Mouse (Mus musculus): ENCODE measurements around the gene St3gal6. TPM values are rescaled to one million over a fixed set of nuclear protein-coding genes. Genes with fewer than 3 reads are reported as not detected.

Gene St3gal6
- total RNA-seq, 2 experiments from 2014 or later: 21.2 to 22.6 TPM

- intact Hi-C loops (cut with DNase I): no loop called here
- TF ChIP-seq CTCF (IDR thresholded peaks at IDR 0.05): no peak
- H3K27ac ChIP-seq: no peak overlapping the region
These were observed 10.5 kb upstream of the St3gal6 start for GRCm38 (mm10) chr16:58534245-58535142.

GRCm38 (mm10) chr16:58533742-58534141 lies 9.7 kb upstream of the St3gal6 start:
- no peak for TF ChIP-seq CTCF (IDR thresholded peaks at IDR 0.05)
- no peak overlapping the region for H3K4me3 ChIP-seq
- intact Hi-C loops (cut with DNase I): no loop called here
- DNase-seq (ENCODE audit: extremely low spot score in 1 of 2, low spot score in 2 of 2): no peak
- no peak overlapping the region for H3K27ac ChIP-seq

More at GRCm38 (mm10) chr16:58534245-58535142, 10.5 kb upstream of the St3gal6 start:
- H3K4me3 ChIP-seq: no peak overlapping the region
- DNase-seq (ENCODE audit: extremely low spot score in 1 of 2, low spot score in 2 of 2): no peak

- no peak for DNase-seq (ENCODE audit: extremely low spot score in 1 of 2, low spot score in 2 of 2)
- TF ChIP-seq CTCF (IDR thresholded peaks at IDR 0.05): no peak
- Histone ChIP-seq H3K27ac (no peak overlapping the region), H3K4me3 (no peak overlapping the region)
- intact Hi-C loops (cut with DNase I): no loop called here
These were observed 9.2 kb upstream of the St3gal6 start for GRCm38 (mm10) chr16:58533254-58533653.

- no peak overlapping the region for H3K27ac ChIP-seq
- intact Hi-C loops (cut with DNase I): no loop called here
- no peak for TF ChIP-seq CTCF (IDR thresholded peaks at IDR 0.05)
- H3K4me3 ChIP-seq: no peak overlapping the region
- DNase-seq (ENCODE audit: extremely low spot score in 1 of 2, low spot score in 2 of 2): no peak
These were observed 8.5 kb upstream of the St3gal6 start for GRCm38 (mm10) chr16:58532511-58532910.

GRCm38 (mm10) chr16:58527817-58528216 lies 3.8 kb upstream of the St3gal6 start:
- Histone ChIP-seq H3K27ac (no peak overlapping the region), H3K4me3 (no peak overlapping the region)
- intact Hi-C loops (cut with DNase I): no loop called here
- DNase-seq (ENCODE audit: extremely low spot score in 1 of 2, low spot score in 2 of 2): no peak
- no peak for TF ChIP-seq CTCF (IDR thresholded peaks at IDR 0.05)

- no peak for DNase-seq (ENCODE audit: extremely low spot score in 1 of 2, low spot score in 2 of 2)
- intact Hi-C loops (cut with DNase I): no loop called here
- H3K27ac ChIP-seq: no peak overlapping the region
- H3K4me3 ChIP-seq: no peak overlapping the region
- TF ChIP-seq CTCF (IDR thresholded peaks at IDR 0.05): no peak
These were observed 2.7 kb upstream of the St3gal6 start for GRCm38 (mm10) chr16:58526729-58527128.

- TF ChIP-seq CTCF (IDR thresholded peaks at IDR 0.05): no peak
- Histone ChIP-seq H3K27ac (no peak overlapping the region), H3K4me3 (no peak overlapping the region)
- intact Hi-C loops (cut with DNase I): no loop called here
- DNase-seq (ENCODE audit: extremely low spot score in 1 of 2, low spot score in 2 of 2): no peak
These were observed 1.8 kb upstream of the St3gal6 start for GRCm38 (mm10) chr16:58525832-58526231.

GRCm38 (mm10) chr16:58523044-58523859 lies 791 bp downstream of the St3gal6 start:
- TF ChIP-seq CTCF (IDR thresholded peaks at IDR 0.05): no peak
- peak overlapping the region; percentile 57 for H3K4me3 ChIP-seq
- peak overlapping the region; percentile 90 for H3K27ac ChIP-seq
- intact Hi-C loops (cut with DNase I): loop anchor here (5.0 kb wide), 2 partner anchors 99 to 204 kb away; partner anchors contain the start of gene Cldnd1
- peak; percentile 49 to 66 for DNase-seq (ENCODE audit: extremely low spot score in 1 of 2, low spot score in 2 of 2)

GRCm38 (mm10) chr16:58522677-58523043 lies 1.4 kb downstream of the St3gal6 start:
- Histone ChIP-seq H3K27ac (peak overlapping the region; percentile 90), H3K4me3 (peak overlapping the region; percentile 57)
- intact Hi-C loops (cut with DNase I): loop anchor here (5.0 kb wide), 2 partner anchors 100 to 205 kb away; partner anchors contain the start of gene Cldnd1
- DNase-seq (ENCODE audit: extremely low spot score in 1 of 2, low spot score in 2 of 2): no peak
- no peak for TF ChIP-seq CTCF (IDR thresholded peaks at IDR 0.05)

GRCm38 (mm10) chr16:58521900-58522299 lies 2.1 kb downstream of the St3gal6 start:
- intact Hi-C loops (cut with DNase I): loop anchor here (5.0 kb wide), 2 partner anchors 100 to 205 kb away; partner anchors contain the start of gene Cldnd1
- H3K27ac ChIP-seq: peak overlapping the region; percentile 90
- no peak for DNase-seq (ENCODE audit: extremely low spot score in 1 of 2, low spot score in 2 of 2)
- H3K4me3 ChIP-seq: peak overlapping the region; percentile 57
- no peak for TF ChIP-seq CTCF (IDR thresholded peaks at IDR 0.05)

GRCm38 (mm10) chr16:58521182-58521581 lies 2.9 kb downstream of the St3gal6 start:
- TF ChIP-seq CTCF (IDR thresholded peaks at IDR 0.05): no peak
- intact Hi-C loops (cut with DNase I): loop anchor here (5.0 kb wide), 2 partner anchors 101 to 206 kb away; partner anchors contain the start of gene Cldnd1
- Histone ChIP-seq H3K27ac (peak overlapping the region; percentile 90; the same call in 1 of the 2 replicates), H3K4me3 (peak overlapping the region; percentile 57)
- no peak for DNase-seq (ENCODE audit: extremely low spot score in 1 of 2, low spot score in 2 of 2)

GRCm38 (mm10) chr16:58520457-58520856 lies 3.6 kb downstream of the St3gal6 start:
- DNase-seq (ENCODE audit: extremely low spot score in 1 of 2, low spot score in 2 of 2): no peak
- no peak for TF ChIP-seq CTCF (IDR thresholded peaks at IDR 0.05)
- Histone ChIP-seq H3K4me3 (peak overlapping the region; percentile 57; the same call in 1 of the 2 replicates), H3K27ac (no peak overlapping the region)
- intact Hi-C loops (cut with DNase I): loop anchor here (5.0 kb wide), 2 partner anchors 102 to 207 kb away; partner anchors contain the start of gene Cldnd1

All from left cerebral cortex, adult 2 months (tissue).